9 mouse cellular contexts compared by ENCODE assay signal in genomic region chr15:79368861-79369440, GRCm38 (mm10). TPM values are rescaled to one million over a fixed set of nuclear protein-coding genes. Genes with fewer than 3 reads are reported as not detected.
DNase-seq lines count a peak whose midpoint lies in the region; ATAC-seq lines count a peak whose summit lies in the region.
"Had no signal": no experiment of that assay in that cellular context is flagged by ENCODE, and none has a peak within 500 bp of the region (broad histone marks: within the 10 kb centered on the region; RNA-seq: fewer than 3 reads in every experiment).

No protein-coding gene starts in this region.

- H3K27me3 ChIP-seq in midbrain, embryonic 10.5 days (ENCODE audit: low read depth, poor library complexity, severe bottlenecking), result no peaks in the 10 kb centered on the region
- H3K27me3 ChIP-seq in midbrain, embryonic 14.5 days (ENCODE audit: control insufficient read depth, insufficient read depth, low read length), result no peaks in the 10 kb centered on the region
- H3K27me3 ChIP-seq in heart, embryonic 15.5 days, result no peaks in the 10 kb centered on the region
- H3K27me3 ChIP-seq in liver, embryonic 12.5 days (replicated peaks), result no peaks in the 10 kb centered on the region
- no peaks in the 10 kb centered on the region for H3K27me3 ChIP-seq in stomach, embryonic 15.5 days (replicated peaks)
- H3K27me3 ChIP-seq in midbrain, embryonic 15.5 days (replicated peaks), result no peaks in the 10 kb centered on the region
- no peaks in the 10 kb centered on the region for H3K27me3 ChIP-seq in forebrain, embryonic 14.5 days (replicated peaks; ENCODE audit: control insufficient read depth, insufficient read depth, low read length)
- H3K27me3 ChIP-seq: limb, embryonic 15.5 days had no signal

- 85% methylated on average over 8 of the region's 8 CpGs for WGBS in midbrain, embryonic 10.5 days
- 90% methylated on average over 8 of the region's 8 CpGs for WGBS in midbrain, embryonic 14.5 days
- 67% methylated on average over 8 of the region's 8 CpGs for WGBS in heart, embryonic 15.5 days
- 74% methylated on average over 8 of the region's 8 CpGs for WGBS in liver, embryonic 12.5 days (ENCODE audit: insufficient replicate concordance)
- WGBS in stomach, embryonic 15.5 days, result 57% methylated on average over 8 of the region's 8 CpGs
- WGBS in midbrain, embryonic 15.5 days, result 87% methylated on average over 8 of the region's 8 CpGs
- 94% methylated on average over 8 of the region's 8 CpGs for WGBS in forebrain, embryonic 14.5 days

- no peak for DNase-seq in midbrain, embryonic 10.5 days (ENCODE audit: low spot score)
- no peak for DNase-seq in midbrain, embryonic 14.5 days
- DNase-seq in forebrain, embryonic 14.5 days (ENCODE audit: low spot score), result no peak

- H3K27ac ChIP-seq in midbrain, embryonic 10.5 days (replicated peaks), result peak overlapping the region; percentile 67
- H3K27ac ChIP-seq in midbrain, embryonic 14.5 days (replicated peaks; ENCODE audit: low read depth, low read length), result no peak overlapping the region
- H3K27ac ChIP-seq in heart, embryonic 15.5 days, result peak overlapping the region; percentile 80
- peak overlapping the region; percentile 30; the same call in 1 of the 2 replicates for H3K27ac ChIP-seq in liver, embryonic 12.5 days
- H3K27ac ChIP-seq in stomach, embryonic 15.5 days, result peak overlapping the region; percentile 93
- H3K27ac ChIP-seq in midbrain, embryonic 15.5 days, result no peak overlapping the region
- H3K27ac ChIP-seq in forebrain, embryonic 14.5 days (ENCODE audit: low read depth, low read length), result no peak overlapping the region
- H3K27ac ChIP-seq: limb, embryonic 15.5 days had no signal

- ATAC-seq in midbrain, embryonic 14.5 days (ENCODE audit: low FRiP score, low TSS enrichment), result no peak
- no peak for ATAC-seq in heart, embryonic 15.5 days (replicated peaks; ENCODE audit: insufficient number of reproducible peaks, insufficient read depth, low FRiP score, low read depth)
- 0 out of 2 replicates have a peak, but pooled peaks have one; percentile 17 for ATAC-seq in liver, embryonic 12.5 days
- peak; percentile 29; the same call in 1 of the 2 replicates for ATAC-seq in stomach, embryonic 15.5 days (ENCODE audit: insufficient read depth, low FRiP score, low read depth)
- no peak for ATAC-seq in midbrain, embryonic 15.5 days (replicated peaks)
- ATAC-seq in forebrain, embryonic 14.5 days, result no peak
- no peak for ATAC-seq in frontal cortex, adult (ENCODE audit: low TSS enrichment)

- peaks cover 30% of the 10 kb centered on the region for H3K4me1 ChIP-seq in midbrain, embryonic 10.5 days
- H3K4me1 ChIP-seq in midbrain, embryonic 14.5 days (ENCODE audit: control insufficient read depth, insufficient read depth, low read length), result no peaks in the 10 kb centered on the region
- H3K4me1 ChIP-seq in heart, embryonic 15.5 days (replicated peaks), result peaks cover 27% of the 10 kb centered on the region
- peaks cover 26% of the 10 kb centered on the region for H3K4me1 ChIP-seq in liver, embryonic 12.5 days
- peaks cover 36% of the 10 kb centered on the region for H3K4me1 ChIP-seq in stomach, embryonic 15.5 days
- H3K4me1 ChIP-seq in midbrain, embryonic 15.5 days, result no peaks in the 10 kb centered on the region
- no peaks in the 10 kb centered on the region for H3K4me1 ChIP-seq in forebrain, embryonic 14.5 days (ENCODE audit: control insufficient read depth, insufficient read depth, low read length)

- peaks cover 87% of the 10 kb centered on the region for H3K36me3 ChIP-seq in midbrain, embryonic 10.5 days
- peaks cover 80% of the 10 kb centered on the region for H3K36me3 ChIP-seq in midbrain, embryonic 14.5 days (ENCODE audit: control insufficient read depth, insufficient read depth, low read length)
- peaks cover 59% of the 10 kb centered on the region for H3K36me3 ChIP-seq in heart, embryonic 15.5 days
- peaks cover 51% of the 10 kb centered on the region for H3K36me3 ChIP-seq in liver, embryonic 12.5 days
- H3K36me3 ChIP-seq in stomach, embryonic 15.5 days, result peaks cover 22% of the 10 kb centered on the region
- H3K36me3 ChIP-seq in midbrain, embryonic 15.5 days (replicated peaks), result peaks cover 18% of the 10 kb centered on the region
- peaks cover 68% of the 10 kb centered on the region for H3K36me3 ChIP-seq in forebrain, embryonic 14.5 days (ENCODE audit: control insufficient read depth, insufficient read depth, low read length)

- H3K4me3 ChIP-seq in midbrain, embryonic 10.5 days, result no peak overlapping the region
- no peak overlapping the region for H3K4me3 ChIP-seq in midbrain, embryonic 14.5 days (replicated peaks; ENCODE audit: low read depth, low read length)
- H3K4me3 ChIP-seq in heart, embryonic 15.5 days, result no peak overlapping the region
- no peak overlapping the region for H3K4me3 ChIP-seq in liver, embryonic 12.5 days
- H3K4me3 ChIP-seq in stomach, embryonic 15.5 days (replicated peaks), result no peak overlapping the region
- H3K4me3 ChIP-seq in midbrain, embryonic 15.5 days, result no peak overlapping the region
- H3K4me3 ChIP-seq in forebrain, embryonic 14.5 days (ENCODE audit: low read depth, low read length), result no peak overlapping the region
- H3K4me3 ChIP-seq: limb, embryonic 15.5 days had no signal

- no peaks in the 10 kb centered on the region for H3K9me3 ChIP-seq in midbrain, embryonic 10.5 days (replicated peaks)
- no peaks in the 10 kb centered on the region for H3K9me3 ChIP-seq in midbrain, embryonic 14.5 days (ENCODE audit: control insufficient read depth, low read length)
- no peaks in the 10 kb centered on the region for H3K9me3 ChIP-seq in heart, embryonic 15.5 days (replicated peaks)
- no peaks in the 10 kb centered on the region for H3K9me3 ChIP-seq in liver, embryonic 12.5 days (replicated peaks)
- no peaks in the 10 kb centered on the region for H3K9me3 ChIP-seq in stomach, embryonic 15.5 days
- H3K9me3 ChIP-seq in midbrain, embryonic 15.5 days, result no peaks in the 10 kb centered on the region
- H3K9me3 ChIP-seq in forebrain, embryonic 14.5 days (replicated peaks; ENCODE audit: control insufficient read depth, low read length), result no peaks in the 10 kb centered on the region
- H3K9me3 ChIP-seq: limb, embryonic 15.5 days had no signal

- H3K4me2 ChIP-seq in midbrain, embryonic 14.5 days (ENCODE audit: low read length), result no peak overlapping the region
- no peak overlapping the region for H3K4me2 ChIP-seq in heart, embryonic 15.5 days
- no peak overlapping the region for H3K4me2 ChIP-seq in liver, embryonic 12.5 days
- peak overlapping the region; percentile 35 for H3K4me2 ChIP-seq in stomach, embryonic 15.5 days
- H3K4me2 ChIP-seq in midbrain, embryonic 15.5 days, result no peak overlapping the region
- no peak overlapping the region for H3K4me2 ChIP-seq in forebrain, embryonic 14.5 days (ENCODE audit: low read length)
- H3K4me2 ChIP-seq: limb, embryonic 15.5 days had no signal

- no peak overlapping the region for H3K9ac ChIP-seq in midbrain, embryonic 14.5 days (replicated peaks; ENCODE audit: low read length)
- H3K9ac ChIP-seq in heart, embryonic 15.5 days, result no peak overlapping the region
- no peak overlapping the region for H3K9ac ChIP-seq in liver, embryonic 12.5 days
- H3K9ac ChIP-seq in stomach, embryonic 15.5 days, result no peak overlapping the region
- H3K9ac ChIP-seq in midbrain, embryonic 15.5 days, result no peak overlapping the region
- no peak overlapping the region for H3K9ac ChIP-seq in forebrain, embryonic 14.5 days (ENCODE audit: low read length)
- H3K9ac ChIP-seq: limb, embryonic 15.5 days had no signal

RNA-seq across cellular contexts. Expression of gene Maff, which starts 22.5 kb away (rescaled TPM):
- polyA plus RNA-seq in midbrain, embryonic 10.5 days (2016; fragmentation: Nextera tagmentation; extraction: Ambion mirVana), result 1.3 TPM in 2 replicates
- polyA plus RNA-seq in midbrain, embryonic 14.5 days (2014; fragmentation: Nextera tagmentation; extraction: Ambion mirVana), result 1.0 and 1.2 TPM in 2 replicates
- 3.5 and 3.8 TPM in 2 replicates for polyA plus RNA-seq in heart, embryonic 15.5 days (2015; fragmentation: Nextera tagmentation; extraction: Ambion mirVana)
- polyA plus RNA-seq in liver, embryonic 12.5 days (2016; fragmentation: Nextera tagmentation; extraction: Ambion mirVana), result 1.1 and 2.8 TPM in 2 replicates
- 5.2 and 6.6 TPM in 2 replicates for polyA plus RNA-seq in stomach, embryonic 15.5 days (2015; fragmentation: Nextera tagmentation; extraction: Ambion mirVana)
- polyA plus RNA-seq in midbrain, embryonic 15.5 days (2015; fragmentation: Nextera tagmentation; extraction: Ambion mirVana), result 0.80 and 1.0 TPM in 2 replicates
- 0.72 and 1.6 TPM in 2 replicates for polyA plus RNA-seq in forebrain, embryonic 14.5 days (2014; fragmentation: Nextera tagmentation; extraction: Ambion mirVana)

RNA-seq across cellular contexts. Expression of gene Tmem184b, which starts 34.4 kb away (rescaled TPM):
- 56.3 and 58.7 TPM in 2 replicates for polyA plus RNA-seq in midbrain, embryonic 10.5 days (2016; fragmentation: Nextera tagmentation; extraction: Ambion mirVana)
- 32.2 and 36.6 TPM in 2 replicates for polyA plus RNA-seq in midbrain, embryonic 14.5 days (2014; fragmentation: Nextera tagmentation; extraction: Ambion mirVana)
- polyA plus RNA-seq in heart, embryonic 15.5 days (2015; fragmentation: Nextera tagmentation; extraction: Ambion mirVana), result 58.3 and 83.8 TPM in 2 replicates
- 16.4 and 19.0 TPM in 2 replicates for polyA plus RNA-seq in liver, embryonic 12.5 days (2016; fragmentation: Nextera tagmentation; extraction: Ambion mirVana)
- polyA plus RNA-seq in stomach, embryonic 15.5 days (2015; fragmentation: Nextera tagmentation; extraction: Ambion mirVana), result 58.5 and 59.9 TPM in 2 replicates
- 47.9 and 54.9 TPM in 2 replicates for polyA plus RNA-seq in midbrain, embryonic 15.5 days (2015; fragmentation: Nextera tagmentation; extraction: Ambion mirVana)
- 20.3 and 30.6 TPM in 2 replicates for polyA plus RNA-seq in forebrain, embryonic 14.5 days (2014; fragmentation: Nextera tagmentation; extraction: Ambion mirVana)

RNA-seq across cellular contexts. Expression of gene Pla2g6, which starts 40.8 kb away (rescaled TPM):
- 20.4 and 26.8 TPM in 2 replicates for polyA plus RNA-seq in midbrain, embryonic 10.5 days (2016; fragmentation: Nextera tagmentation; extraction: Ambion mirVana)
- 26.0 and 28.2 TPM in 2 replicates for polyA plus RNA-seq in midbrain, embryonic 14.5 days (2014; fragmentation: Nextera tagmentation; extraction: Ambion mirVana)
- polyA plus RNA-seq in heart, embryonic 15.5 days (2015; fragmentation: Nextera tagmentation; extraction: Ambion mirVana), result 9.9 and 13.5 TPM in 2 replicates
- 16.8 and 17.3 TPM in 2 replicates for polyA plus RNA-seq in liver, embryonic 12.5 days (2016; fragmentation: Nextera tagmentation; extraction: Ambion mirVana)
- polyA plus RNA-seq in stomach, embryonic 15.5 days (2015; fragmentation: Nextera tagmentation; extraction: Ambion mirVana), result 16.6 and 18.9 TPM in 2 replicates
- polyA plus RNA-seq in midbrain, embryonic 15.5 days (2015; fragmentation: Nextera tagmentation; extraction: Ambion mirVana), result 29.2 and 37.1 TPM in 2 replicates
- 14.0 and 18.9 TPM in 2 replicates for polyA plus RNA-seq in forebrain, embryonic 14.5 days (2014; fragmentation: Nextera tagmentation; extraction: Ambion mirVana)

Comparison
In these comparisons a context has a peak if more than half of its experiments do, and no peak if none do; other contexts are left out.
1. H3K27ac ChIP-seq: peak in midbrain, embryonic 10.5 days (single experiment), heart, embryonic 15.5 days (single experiment), liver, embryonic 12.5 days (single experiment) and stomach, embryonic 15.5 days (single experiment); none in midbrain, embryonic 14.5 days (single experiment), midbrain, embryonic 15.5 days (single experiment) and forebrain, embryonic 14.5 days (single experiment).
2. ATAC-seq: peak in liver, embryonic 12.5 days (single experiment) and stomach, embryonic 15.5 days (single experiment); none in midbrain, embryonic 14.5 days (single experiment), heart, embryonic 15.5 days (single experiment), midbrain, embryonic 15.5 days (single experiment), forebrain, embryonic 14.5 days (single experiment) and frontal cortex, adult (single experiment).